Mouse (Mus musculus): ENCODE measurements at regions not wholly inside any gene's neighbourhood (a gene's known extent, or its start where the extent isn't known, plus 50 kb on each side); places are given as distances from the start of the nearest gene placed in this dataset.
"Not testable (repeated sequence)": the region's sequence is repeated elsewhere in the genome, so short reads cannot be mapped to it uniquely, and the experiment has no call there.

GRCm38 (mm10) chr10:11739574-11740368 lies 396.6 kb downstream of the Epm2a start:
- Histone ChIP-seq H3K27ac (no peak overlapping the region), H3K4me3 (no peak overlapping the region)
- TF ChIP-seq CTCF (conservative IDR thresholded peaks at IDR 0.05): no peak
- DNase-seq (ENCODE audit: low spot score in 2 of 2): no peak

GRCm38 (mm10) chr10:11745587-11745986 lies 402.4 kb downstream of the Epm2a start:
- Histone ChIP-seq H3K27ac (no peak overlapping the region), H3K4me3 (no peak overlapping the region)
- DNase-seq (ENCODE audit: low spot score in 2 of 2): no peak
- TF ChIP-seq CTCF (conservative IDR thresholded peaks at IDR 0.05): no peak

- no peak overlapping the region for H3K27ac ChIP-seq
- DNase-seq (ENCODE audit: low spot score in 2 of 2): no peak
- no peak for TF ChIP-seq CTCF (conservative IDR thresholded peaks at IDR 0.05)
- H3K4me3 ChIP-seq: no peak overlapping the region
Measured at GRCm38 (mm10) chr10:11746959-11747358, 403.8 kb downstream of the Epm2a start.

- no peak overlapping the region for H3K27ac ChIP-seq
- TF ChIP-seq CTCF (conservative IDR thresholded peaks at IDR 0.05): no peak
Measured at GRCm38 (mm10) chr10:11755105-11755730, 412.0 kb downstream of the Epm2a start.

GRCm38 (mm10) chr10:11777894-11778293 lies 434.7 kb downstream of the Epm2a start:
- no peak for DNase-seq (ENCODE audit: low spot score in 2 of 2)
- no peak overlapping the region for H3K4me3 ChIP-seq
- no peak for TF ChIP-seq CTCF (conservative IDR thresholded peaks at IDR 0.05)
- H3K27ac ChIP-seq: no peak overlapping the region

More at GRCm38 (mm10) chr10:11755105-11755730, 412.0 kb downstream of the Epm2a start:
- no peak overlapping the region for H3K4me3 ChIP-seq
- no peak for DNase-seq (ENCODE audit: low spot score in 2 of 2)

GRCm38 (mm10) chr10:11780302-11780701 lies 437.1 kb downstream of the Epm2a start:
- Histone ChIP-seq H3K4me3 (no peak overlapping the region), H3K27ac (no peak overlapping the region)
- no peak for DNase-seq (ENCODE audit: low spot score in 2 of 2)
- no peak for TF ChIP-seq CTCF (conservative IDR thresholded peaks at IDR 0.05)

GRCm38 (mm10) chr10:11787240-11787639 lies 444.0 kb downstream of the Epm2a start:
- TF ChIP-seq CTCF (conservative IDR thresholded peaks at IDR 0.05): no peak
- no peak for DNase-seq (ENCODE audit: low spot score in 2 of 2)
- no peak overlapping the region for H3K4me3 ChIP-seq
- H3K27ac ChIP-seq: no peak overlapping the region

- Histone ChIP-seq H3K4me3 (no peak overlapping the region), H3K27ac (no peak overlapping the region)
- no peak for DNase-seq (ENCODE audit: low spot score in 2 of 2)
- TF ChIP-seq CTCF (conservative IDR thresholded peaks at IDR 0.05): no peak
Measured at GRCm38 (mm10) chr10:11799510-11799909, 456.3 kb downstream of the Epm2a start.

GRCm38 (mm10) chr10:11801372-11802230 lies 458.4 kb downstream of the Epm2a start:
- not testable (repeated sequence) for H3K27ac ChIP-seq; H3K4me3 ChIP-seq; DNase-seq (ENCODE audit: low spot score in 2 of 2)

- Histone ChIP-seq H3K27ac (no peak overlapping the region), H3K4me3 (no peak overlapping the region)
- DNase-seq (ENCODE audit: low spot score in 2 of 2): no peak
- TF ChIP-seq CTCF (conservative IDR thresholded peaks at IDR 0.05): no peak
Measured at GRCm38 (mm10) chr10:11809255-11809654, 466.1 kb downstream of the Epm2a start.

GRCm38 (mm10) chr10:11822418-11822959 lies 479.3 kb downstream of the Epm2a start:
- TF ChIP-seq CTCF (conservative IDR thresholded peaks at IDR 0.05): no peak
- no peak overlapping the region for H3K27ac ChIP-seq
- H3K4me3 ChIP-seq: no peak overlapping the region
- DNase-seq (ENCODE audit: low spot score in 2 of 2): no peak

GRCm38 (mm10) chr10:11841094-11841493 lies 497.9 kb downstream of the Epm2a start:
- Histone ChIP-seq H3K4me3 (no peak overlapping the region), H3K27ac (no peak overlapping the region)
- peak; percentile 55 for TF ChIP-seq CTCF (conservative IDR thresholded peaks at IDR 0.05)
- DNase-seq (ENCODE audit: low spot score in 2 of 2): no peak

GRCm38 (mm10) chr10:11841494-11841893 lies 498.3 kb downstream of the Epm2a start:
- H3K27ac ChIP-seq: no peak overlapping the region
- no peak for DNase-seq (ENCODE audit: low spot score in 2 of 2)
- H3K4me3 ChIP-seq: no peak overlapping the region
- TF ChIP-seq CTCF (conservative IDR thresholded peaks at IDR 0.05): no peak
